Mouse (Mus musculus): ENCODE measurements around the gene Lcmt2. TPM values are rescaled to one million over a fixed set of nuclear protein-coding genes. Genes with fewer than 3 reads are reported as not detected.

The Lcmt2 gene
- polyA plus RNA-seq (2016; fragmentation: Nextera tagmentation; extraction: Ambion mirVana) = 22.9 and 23.4 TPM in 2 replicates

- H3K4me2 ChIP-seq = peak within 1 kb of the TSS; percentile 89
- WGBS = 1% methylated on average over 87 of the region's 87 CpGs
- H3K9ac ChIP-seq (replicated peaks) = peak within 1 kb of the TSS; percentile 88
- peaks cover 18% of the 10 kb centered on the region for H3K4me1 ChIP-seq (replicated peaks)
- peak within 1 kb of the TSS; percentile 98 for H3K27ac ChIP-seq
- peaks cover 43% of the 10 kb centered on the region for H3K36me3 ChIP-seq
- H3K9me3 ChIP-seq = peaks cover 12% of the 10 kb centered on the region
- no peaks in the 10 kb centered on the region for H3K27me3 ChIP-seq
- peak within 1 kb of the TSS; percentile 66 for H3K4me3 ChIP-seq (replicated peaks)
- ATAC-seq (ENCODE audit: insufficient number of reproducible peaks, insufficient read depth, low FRiP score, low TSS enrichment, low read depth) = peak; percentile 95
Measured at GRCm38 (mm10) chr2:121140018-121140882, at the start of gene Lcmt2, which contains the start of gene Adal. Gene Lcmt2 (minus strand): TSS chr2:121140653. Gene Adal (plus strand): TSS chr2:121140428.

DNA sequence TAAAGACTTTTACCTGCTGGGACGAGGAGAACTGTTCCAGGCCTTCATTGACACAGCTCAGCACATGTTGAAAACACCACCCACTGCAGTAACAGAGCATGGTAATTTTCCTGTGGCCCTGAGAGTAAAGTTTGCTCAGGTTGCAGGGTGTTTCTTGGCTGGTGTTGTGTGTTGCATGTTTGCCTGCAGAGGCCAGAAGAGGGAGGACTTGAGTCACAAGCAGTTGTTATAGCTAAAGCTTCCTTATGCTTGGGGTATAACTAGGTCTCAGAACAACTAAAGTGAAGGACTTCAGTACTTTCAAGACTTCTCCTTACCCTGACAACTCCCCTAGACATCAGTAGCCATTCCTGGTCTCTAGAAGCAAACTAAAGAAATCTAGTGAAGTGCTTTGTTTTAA lies 48.1 kb upstream of the Lcmt2 start:
- no peak for ATAC-seq (ENCODE audit: insufficient number of reproducible peaks, insufficient read depth, low FRiP score, low TSS enrichment, low read depth)
- Histone ChIP-seq H3K27me3 (no peaks in the 10 kb centered on the region), H3K4me2 (no peak overlapping the region), H3K36me3 (peaks cover 89% of the 10 kb centered on the region), H3K4me1 (replicated peaks) (no peaks in the 10 kb centered on the region), H3K9ac (replicated peaks) (no peak overlapping the region), H3K9me3 (no peaks in the 10 kb centered on the region), H3K4me3 (replicated peaks) (no peak overlapping the region), H3K27ac (no peak overlapping the region)
- 57% methylated on average over 1 of the region's 1 CpGs for WGBS

DNA sequence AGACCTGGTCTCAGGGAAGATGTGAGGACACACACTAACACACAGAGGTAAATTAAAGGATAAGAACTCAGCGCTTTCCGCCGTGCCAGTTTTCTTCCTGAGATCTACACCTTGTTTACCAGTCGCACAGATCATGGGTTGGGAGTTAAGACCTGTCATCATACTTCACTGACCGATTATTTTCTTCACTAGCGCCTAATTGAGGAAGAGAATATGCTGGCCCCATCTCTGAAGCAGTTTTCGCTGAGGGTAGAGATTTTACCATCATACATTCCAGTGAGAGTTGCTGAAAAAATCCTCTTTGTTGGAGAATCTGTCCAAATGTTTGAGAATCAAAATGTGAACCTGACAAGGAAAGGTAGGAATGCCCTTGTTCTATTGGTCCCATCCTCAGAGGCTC lies 43.7 kb upstream of the Lcmt2 start:
- WGBS = 95% methylated on average over 7 of the region's 7 CpGs
- no peaks in the 10 kb centered on the region for H3K4me1 ChIP-seq (replicated peaks)
- H3K4me2 ChIP-seq = no peak overlapping the region
- no peak for ATAC-seq (ENCODE audit: insufficient number of reproducible peaks, insufficient read depth, low FRiP score, low TSS enrichment, low read depth)
- H3K9ac ChIP-seq (replicated peaks) = no peak overlapping the region
- H3K27me3 ChIP-seq = no peaks in the 10 kb centered on the region
- H3K27ac ChIP-seq = no peak overlapping the region
- H3K36me3 ChIP-seq = peaks cover 81% of the 10 kb centered on the region
- H3K4me3 ChIP-seq (replicated peaks) = no peak overlapping the region
- no peaks in the 10 kb centered on the region for H3K9me3 ChIP-seq

DNA sequence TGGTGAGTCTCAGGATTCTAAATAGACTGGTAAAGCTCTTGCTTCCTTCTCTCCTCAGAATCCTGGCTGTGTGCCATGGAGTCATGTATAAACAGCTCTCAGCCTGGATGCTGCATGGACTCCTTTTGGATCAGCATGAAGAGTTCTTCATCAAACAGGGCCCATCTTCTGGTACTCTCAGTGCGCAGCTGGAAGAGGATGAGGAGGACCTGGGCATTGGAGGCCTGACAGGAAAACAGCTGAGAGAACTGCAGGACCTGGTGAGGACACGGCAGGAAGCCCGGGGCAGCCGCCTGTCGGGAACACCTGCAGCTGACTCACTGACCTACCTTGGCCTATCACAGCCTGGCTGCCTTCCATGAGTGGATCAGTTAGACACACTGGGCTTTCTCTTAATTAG lies 43.0 kb upstream of the Lcmt2 start:
- peaks cover 82% of the 10 kb centered on the region for H3K36me3 ChIP-seq
- no peak overlapping the region for H3K4me3 ChIP-seq (replicated peaks)
- no peaks in the 10 kb centered on the region for H3K9me3 ChIP-seq

DNA sequence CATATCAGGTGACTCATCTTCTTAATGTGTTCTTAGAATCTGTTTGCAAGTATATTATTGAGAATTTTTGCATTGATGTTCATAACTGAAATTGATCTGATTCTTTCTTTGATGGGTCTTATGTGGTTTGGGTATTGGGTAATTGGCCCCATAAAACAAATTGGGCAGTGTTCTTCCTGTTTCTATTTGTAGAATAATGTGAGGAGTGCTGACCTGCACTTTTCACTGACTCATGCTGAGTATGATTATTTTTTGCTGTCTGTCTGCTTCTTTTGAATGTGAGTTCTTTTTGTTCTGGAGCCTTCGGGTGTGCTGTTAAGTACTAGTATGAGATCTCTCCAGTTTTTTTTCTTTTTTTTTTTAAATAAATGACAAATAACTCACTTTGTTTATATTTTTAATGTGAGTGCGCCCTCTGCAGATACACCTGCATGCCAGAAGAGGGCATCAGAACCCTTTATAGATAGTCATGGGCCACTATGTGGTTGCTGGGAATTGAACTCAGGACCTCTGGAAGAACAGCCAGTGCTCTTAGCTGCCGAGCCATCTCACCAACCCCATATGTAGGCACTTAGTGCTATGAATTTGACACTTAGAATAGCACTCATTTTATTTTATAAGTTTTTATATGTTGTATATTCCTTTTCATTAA lies 38.5 kb upstream of the Lcmt2 start:
- H3K27ac ChIP-seq = no peak overlapping the region
- H3K4me3 ChIP-seq (replicated peaks) = no peak overlapping the region
- peaks cover 88% of the 10 kb centered on the region for H3K36me3 ChIP-seq
- no peak for ATAC-seq (ENCODE audit: insufficient number of reproducible peaks, insufficient read depth, low FRiP score, low TSS enrichment, low read depth)
- 97% methylated on average over 3 of the region's 3 CpGs for WGBS
- no peaks in the 10 kb centered on the region for H3K9me3 ChIP-seq
- H3K9ac ChIP-seq (replicated peaks) = no peak overlapping the region
- no peaks in the 10 kb centered on the region for H3K27me3 ChIP-seq
- H3K4me2 ChIP-seq = no peak overlapping the region
- H3K4me1 ChIP-seq (replicated peaks) = no peaks in the 10 kb centered on the region

More for the DNA sequence above, 43.0 kb upstream of the Lcmt2 start:
- Histone ChIP-seq H3K27me3 (no peaks in the 10 kb centered on the region), H3K27ac (no peak overlapping the region), H3K9ac (replicated peaks) (no peak overlapping the region), H3K4me2 (no peak overlapping the region), H3K4me1 (replicated peaks) (no peaks in the 10 kb centered on the region)
- no peak for ATAC-seq (ENCODE audit: insufficient number of reproducible peaks, insufficient read depth, low FRiP score, low TSS enrichment, low read depth)
- WGBS = 90% methylated on average over 5 of the region's 5 CpGs

GRCm38 (mm10) chr2:121170980-121171742 lies 30.7 kb upstream of the Lcmt2 start, which contains the start of gene Zscan29:
Gene Zscan29 (minus strand): TSS chr2:121171125.
- Histone ChIP-seq H3K9me3 (no peaks in the 10 kb centered on the region), H3K27me3 (no peaks in the 10 kb centered on the region), H3K27ac (peak within 1 kb of the TSS; percentile 90), H3K4me2 (peak within 1 kb of the TSS; percentile 90), H3K4me3 (replicated peaks) (peak within 1 kb of the TSS; percentile 80), H3K9ac (replicated peaks) (peak within 1 kb of the TSS; percentile 86), H3K36me3 (peaks cover 43% of the 10 kb centered on the region), H3K4me1 (replicated peaks) (peaks cover 21% of the 10 kb centered on the region)
- under 1% methylated on average over 66 of the region's 66 CpGs for WGBS
- peak; percentile 95 for ATAC-seq (ENCODE audit: insufficient number of reproducible peaks, insufficient read depth, low FRiP score, low TSS enrichment, low read depth)

DNA sequence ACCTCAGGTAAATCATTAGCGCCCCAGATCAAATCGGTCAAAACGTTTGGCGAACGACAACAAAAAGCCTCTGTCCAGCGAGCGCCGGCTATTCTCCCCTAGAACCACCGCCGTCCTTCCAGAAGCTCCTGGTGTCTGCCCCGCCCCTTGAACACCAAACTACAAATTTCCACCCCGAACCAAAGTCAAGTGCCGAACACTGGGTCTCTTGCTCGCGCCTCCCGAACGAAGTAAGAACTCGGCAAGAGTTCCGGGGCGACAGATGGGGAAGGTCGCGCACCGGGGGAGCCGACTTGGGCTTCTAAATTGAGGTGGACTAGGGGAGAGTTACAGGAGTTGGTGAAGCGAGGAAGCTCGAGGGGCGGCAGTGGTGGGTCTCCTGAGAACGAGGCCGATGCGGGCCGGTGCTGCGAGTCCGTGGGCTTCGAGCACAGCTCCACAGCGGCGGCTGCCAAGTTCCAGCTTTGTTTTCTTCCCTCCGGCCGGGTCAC lies 30.1 kb upstream of the Lcmt2 start, which contains the start of gene Tubgcp4:
Gene Tubgcp4 (plus strand): TSS at position 174 of the 491 bp plus-strand sequence.
- Histone ChIP-seq H3K27ac (peak within 1 kb of the TSS; percentile 90), H3K27me3 (no peaks in the 10 kb centered on the region), H3K9ac (replicated peaks) (peak within 1 kb of the TSS; percentile 86), H3K4me1 (replicated peaks) (peaks cover 21% of the 10 kb centered on the region), H3K4me3 (replicated peaks) (peak within 1 kb of the TSS; percentile 80), H3K9me3 (no peaks in the 10 kb centered on the region), H3K36me3 (peaks cover 43% of the 10 kb centered on the region), H3K4me2 (peak within 1 kb of the TSS; percentile 90)
- under 1% methylated on average over 38 of the region's 38 CpGs for WGBS
- ATAC-seq (ENCODE audit: insufficient number of reproducible peaks, insufficient read depth, low FRiP score, low TSS enrichment, low read depth) = peak; percentile 44; the same call in 1 of the 2 replicates

DNA sequence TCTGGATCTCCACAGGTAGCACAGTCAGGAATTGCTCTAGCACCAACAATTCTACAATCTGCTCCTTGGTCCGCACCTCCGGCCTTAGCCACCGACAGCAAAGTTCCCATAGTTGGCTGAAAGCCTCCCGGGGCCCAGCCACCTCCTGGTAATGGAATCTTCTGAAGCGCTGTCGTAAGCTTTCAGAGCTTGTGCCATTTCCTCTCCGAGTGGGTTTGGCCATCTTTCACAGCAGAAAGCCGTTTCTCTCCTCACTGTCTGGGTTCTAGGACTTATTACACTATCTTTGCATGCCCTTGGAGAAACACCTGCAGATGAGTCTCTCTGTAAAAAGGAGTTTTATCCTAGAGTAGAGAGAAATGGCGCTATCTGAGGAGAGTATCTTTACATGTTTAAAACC lies 29.4 kb upstream of the Lcmt2 start:
- Histone ChIP-seq H3K9ac (replicated peaks) (peak overlapping the region; percentile 86), H3K36me3 (peaks cover 40% of the 10 kb centered on the region), H3K27me3 (no peaks in the 10 kb centered on the region), H3K4me2 (peak overlapping the region; percentile 90), H3K27ac (peak overlapping the region; percentile 90), H3K4me3 (replicated peaks) (peak overlapping the region; percentile 80), H3K4me1 (replicated peaks) (peaks cover 21% of the 10 kb centered on the region), H3K9me3 (no peaks in the 10 kb centered on the region)
- ATAC-seq (ENCODE audit: insufficient number of reproducible peaks, insufficient read depth, low FRiP score, low TSS enrichment, low read depth) = no peak
- WGBS = 7% methylated on average over 9 of the region's 9 CpGs

DNA sequence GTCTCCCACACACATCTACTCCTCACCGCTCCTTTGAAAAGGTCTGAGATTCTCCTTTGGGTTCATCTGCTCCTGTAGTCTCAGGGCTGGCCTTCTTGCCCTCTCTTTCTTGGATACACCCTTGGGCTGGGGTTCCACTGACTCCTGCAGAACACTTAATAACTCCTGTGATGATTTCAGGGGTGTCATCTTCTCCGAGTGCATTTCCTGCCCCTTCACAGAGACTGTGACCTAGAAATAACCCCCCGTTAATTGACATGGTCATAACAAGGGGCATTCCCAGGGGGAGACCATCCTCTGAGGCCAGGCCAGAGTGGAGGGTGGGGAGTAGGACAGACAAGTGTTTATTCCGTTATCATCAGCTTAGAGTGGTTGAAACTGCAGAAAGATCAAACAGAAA lies 28.7 kb upstream of the Lcmt2 start:
- H3K27ac ChIP-seq = no peak overlapping the region
- H3K9me3 ChIP-seq = no peaks in the 10 kb centered on the region
- H3K4me1 ChIP-seq (replicated peaks) = peaks cover 21% of the 10 kb centered on the region
- WGBS = 41% methylated on average over 4 of the region's 4 CpGs
- no peaks in the 10 kb centered on the region for H3K27me3 ChIP-seq
- H3K9ac ChIP-seq (replicated peaks) = peak overlapping the region; percentile 86; the same call in 1 of the 2 replicates
- peak overlapping the region; percentile 90 for H3K4me2 ChIP-seq
- no peak for ATAC-seq (ENCODE audit: insufficient number of reproducible peaks, insufficient read depth, low FRiP score, low TSS enrichment, low read depth)
- peaks cover 38% of the 10 kb centered on the region for H3K36me3 ChIP-seq
- peak overlapping the region; percentile 80 for H3K4me3 ChIP-seq (replicated peaks)

DNA sequence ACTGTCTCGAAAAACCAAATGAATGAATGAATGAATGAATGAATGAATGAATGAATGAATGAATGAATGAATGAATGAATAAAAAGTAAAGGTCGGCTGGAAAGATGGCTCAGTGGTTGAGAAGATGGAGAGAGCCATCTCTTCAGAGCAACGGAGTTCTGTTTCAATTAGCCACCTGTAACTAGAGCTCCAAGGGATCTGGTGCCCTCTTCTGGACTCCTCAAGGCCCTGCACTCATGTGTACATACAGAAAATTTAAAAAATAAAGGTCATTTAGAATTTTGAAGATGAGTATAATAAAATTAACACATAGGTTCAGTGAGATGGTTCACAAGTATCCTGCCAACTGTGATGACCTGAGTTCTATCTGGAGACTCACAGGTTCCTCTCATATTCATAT lies 12.6 kb upstream of the Lcmt2 start:
- H3K27me3 ChIP-seq = no peaks in the 10 kb centered on the region
- no peak overlapping the region for H3K4me3 ChIP-seq (replicated peaks)
- H3K36me3 ChIP-seq = peaks cover 29% of the 10 kb centered on the region
- H3K4me2 ChIP-seq = no peak overlapping the region
- no peaks in the 10 kb centered on the region for H3K9me3 ChIP-seq
- H3K4me1 ChIP-seq (replicated peaks) = no peaks in the 10 kb centered on the region
- no peak overlapping the region for H3K9ac ChIP-seq (replicated peaks)
- no peak for ATAC-seq (ENCODE audit: insufficient number of reproducible peaks, insufficient read depth, low FRiP score, low TSS enrichment, low read depth)
- 88% methylated on average over 3 of the region's 3 CpGs for WGBS
- no peak overlapping the region for H3K27ac ChIP-seq

All from limb, embryonic 12.5 days (tissue).